Mouse (Mus musculus) v-Abl transformed pro-B cells (cell line): ENCODE measurements around the gene Gdpd5.

Experiments used
- in situ Hi-C, 2 experiments: fragments of 400-800 bp; cut with MboI; formaldehyde crosslinking; loops; one replicate each; pipeline ENCODE4 v1.15.1; 2025; ENCODE audit not compliant: unreplicated experiment in 2 of 2

The Gdpd5 gene

GRCm38 (mm10) chr7:99396994-99397659, 15.9 kb downstream of the Gdpd5 start:
- in situ Hi-C loops, result loop anchor here in 1 of 2 experiments (25.0 kb wide), 1 partner anchor 1910 kb away; the partner anchor contains the start of gene Ints4

- in situ Hi-C loops, result no loop called here
Observed at GRCm38 (mm10) chr7:99401373-99401772, 20.2 kb downstream of the Gdpd5 start.

GRCm38 (mm10) chr7:99402477-99402876, 21.3 kb downstream of the Gdpd5 start:
- in situ Hi-C loops, result no loop called here

- in situ Hi-C loops, result no loop called here
Observed at GRCm38 (mm10) chr7:99403254-99403653, 22.0 kb downstream of the Gdpd5 start.

- in situ Hi-C loops, result no loop called here
Observed at GRCm38 (mm10) chr7:99404031-99404735, 23.0 kb downstream of the Gdpd5 start.

GRCm38 (mm10) chr7:99405386-99406155, 24.4 kb downstream of the Gdpd5 start:
- in situ Hi-C loops, result no loop called here

GRCm38 (mm10) chr7:99407598-99407997, 26.4 kb downstream of the Gdpd5 start:
- in situ Hi-C loops, result no loop called here

- in situ Hi-C loops, result no loop called here
Observed at GRCm38 (mm10) chr7:99409441-99410222, 28.4 kb downstream of the Gdpd5 start.

DNA sequence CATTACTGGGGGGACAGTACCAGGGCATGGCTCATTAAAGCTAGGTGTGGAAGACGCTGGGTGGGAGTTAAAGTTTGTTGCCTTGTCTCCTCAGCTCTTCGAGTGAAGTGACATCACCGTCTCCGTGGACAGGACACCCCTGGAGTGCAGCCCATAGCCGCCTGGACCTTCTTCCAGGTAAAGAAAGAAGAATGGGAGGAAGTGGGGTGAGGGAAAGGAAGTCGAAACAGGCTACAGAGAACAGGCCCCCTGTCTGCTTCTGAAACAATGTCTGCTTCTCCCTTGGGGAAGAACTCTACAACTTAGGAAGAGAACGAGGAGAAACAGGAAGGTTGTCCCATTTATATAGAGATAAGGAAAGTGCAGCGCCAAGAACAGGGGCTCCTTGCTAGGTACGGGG, 29.1 kb downstream of the Gdpd5 start:
- in situ Hi-C loops, result no loop called here

- in situ Hi-C loops, result no loop called here
Observed at GRCm38 (mm10) chr7:99411047-99411779, 30.0 kb downstream of the Gdpd5 start.

DNA sequence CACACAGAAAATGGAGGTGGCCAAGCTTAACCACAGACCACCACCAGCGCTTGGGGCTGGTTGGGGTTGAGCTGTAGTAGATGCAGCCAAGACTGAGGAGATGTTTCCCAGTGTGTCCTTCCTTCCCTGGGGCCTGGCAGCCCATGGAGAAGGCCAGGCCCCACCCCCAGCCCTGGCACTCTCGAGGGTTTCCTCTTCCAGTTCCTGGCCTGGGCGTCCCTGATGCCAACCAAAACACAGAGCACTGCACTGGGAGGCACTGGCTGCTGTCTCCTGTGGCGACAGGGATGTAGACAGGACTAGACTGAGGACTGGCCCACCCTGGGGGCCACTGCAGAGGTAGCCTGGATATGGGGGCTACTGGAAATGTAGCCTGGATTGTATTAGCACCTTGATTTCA, 33.8 kb downstream of the Gdpd5 start:
- in situ Hi-C loops, result no loop called here

DNA sequence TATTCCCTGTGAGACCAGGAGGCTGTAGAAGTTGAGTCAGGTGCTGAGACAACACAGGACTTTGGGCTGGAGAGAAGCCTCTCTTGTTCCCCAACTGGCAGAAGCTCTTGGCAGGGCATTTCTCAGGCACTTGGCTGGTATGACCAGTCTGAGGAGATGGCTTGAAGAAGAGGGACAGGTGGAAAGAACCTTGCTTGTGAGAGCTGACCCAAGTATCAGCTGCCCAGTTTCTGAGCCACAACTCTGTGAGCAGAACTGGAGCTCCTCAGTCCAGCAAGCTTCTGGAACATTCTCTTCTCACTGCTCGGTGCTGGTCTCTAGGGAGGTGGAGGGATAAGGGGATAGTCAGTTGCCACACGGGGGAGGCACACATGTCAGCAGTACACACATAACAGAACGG, 38.1 kb downstream of the Gdpd5 start:
- in situ Hi-C loops, result no loop called here

DNA sequence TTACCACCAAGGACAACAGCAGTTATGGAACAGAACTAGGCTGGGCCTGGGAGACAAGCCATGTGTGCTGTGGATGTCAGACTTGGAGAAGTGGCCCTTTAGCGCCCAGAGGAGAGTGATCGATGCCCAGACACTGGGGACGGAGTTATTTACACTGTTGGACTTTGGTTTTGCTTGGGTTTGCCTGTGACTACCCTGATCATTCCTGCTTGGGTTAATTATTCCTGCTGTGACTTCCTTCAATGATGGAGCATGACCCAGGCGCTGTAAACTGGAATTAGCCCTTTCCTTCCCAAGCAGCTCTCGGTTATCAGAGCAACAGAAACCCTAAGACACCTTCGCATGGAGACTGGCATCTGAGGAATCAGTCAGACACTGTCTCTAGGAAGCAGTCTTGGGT, 39.8 kb downstream of the Gdpd5 start:
- in situ Hi-C loops, result no loop called here

DNA sequence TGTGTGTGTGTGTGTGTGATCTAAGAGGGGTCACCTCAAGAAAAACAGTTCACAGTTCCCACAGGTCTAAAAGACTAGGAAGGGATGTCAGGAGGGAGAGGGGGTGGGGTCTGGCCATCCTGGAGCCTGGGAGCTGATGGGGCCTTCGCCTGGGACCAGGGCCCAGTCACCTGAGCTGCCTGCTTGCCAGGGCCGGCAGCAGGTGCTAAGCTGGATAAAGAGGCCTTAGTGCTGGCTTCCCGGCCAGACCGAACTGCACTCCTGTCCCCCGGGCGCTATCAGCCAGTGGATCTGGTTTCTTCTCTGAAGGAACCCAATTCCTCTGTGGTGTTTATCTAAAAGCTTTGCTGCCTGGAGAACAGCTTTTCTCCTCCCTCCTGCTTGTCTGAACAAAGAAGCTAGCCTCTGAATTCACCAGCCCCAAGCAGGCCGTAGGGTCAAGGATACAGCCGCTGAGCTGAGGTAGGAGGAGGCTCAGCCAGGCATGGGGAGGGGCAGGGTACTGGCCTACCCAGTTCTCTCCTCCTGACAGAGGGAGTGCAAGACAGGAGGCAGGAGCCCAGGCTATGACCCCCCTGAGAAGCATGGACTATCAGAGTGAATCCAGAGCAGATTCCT, 43.4 kb downstream of the Gdpd5 start:
- in situ Hi-C loops, result no loop called here

DNA sequence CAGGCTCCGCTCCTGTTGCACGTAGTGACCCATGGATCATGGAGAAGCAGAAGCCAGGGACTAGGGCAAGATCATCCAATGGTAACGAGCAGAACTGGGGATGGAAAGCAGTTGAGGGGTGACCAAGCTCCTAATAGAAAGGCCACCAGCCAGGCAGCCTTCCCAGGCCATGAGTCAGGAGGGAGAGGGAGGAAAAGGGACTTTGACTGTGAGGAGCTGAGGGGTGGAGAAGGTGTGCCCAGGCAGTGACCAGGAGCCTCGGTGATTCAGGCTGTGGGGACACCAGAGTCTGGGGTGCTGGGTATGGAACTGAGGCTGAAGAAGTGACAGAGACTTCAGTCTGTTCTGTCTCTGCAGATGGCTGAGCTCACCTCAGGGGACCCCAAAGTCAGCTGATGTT, 44.5 kb downstream of the Gdpd5 start:
- in situ Hi-C loops, result no loop called here

DNA sequence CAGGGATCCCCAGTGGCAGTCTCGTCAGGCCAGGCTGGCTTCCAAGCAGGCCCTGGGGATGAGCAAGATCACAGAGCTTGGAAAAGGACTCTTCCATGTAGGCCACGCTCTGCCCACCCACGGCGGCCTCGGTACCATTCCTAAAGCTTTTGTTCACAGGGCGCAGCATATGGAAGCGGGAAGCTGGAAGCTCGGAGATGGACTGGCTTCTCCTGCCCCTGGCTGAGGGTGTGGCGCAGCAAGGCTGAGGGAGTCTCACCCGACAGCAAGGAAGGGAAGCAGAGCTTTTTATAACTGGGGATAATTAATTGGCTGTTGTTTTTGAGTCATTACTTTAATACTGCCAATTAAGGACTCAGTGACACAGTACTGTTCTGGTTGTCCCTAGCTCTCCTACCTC, 45.8 kb downstream of the Gdpd5 start:
- in situ Hi-C loops, result no loop called here

- in situ Hi-C loops, result no loop called here
Observed at GRCm38 (mm10) chr7:99427987-99428386, 46.8 kb downstream of the Gdpd5 start.

DNA sequence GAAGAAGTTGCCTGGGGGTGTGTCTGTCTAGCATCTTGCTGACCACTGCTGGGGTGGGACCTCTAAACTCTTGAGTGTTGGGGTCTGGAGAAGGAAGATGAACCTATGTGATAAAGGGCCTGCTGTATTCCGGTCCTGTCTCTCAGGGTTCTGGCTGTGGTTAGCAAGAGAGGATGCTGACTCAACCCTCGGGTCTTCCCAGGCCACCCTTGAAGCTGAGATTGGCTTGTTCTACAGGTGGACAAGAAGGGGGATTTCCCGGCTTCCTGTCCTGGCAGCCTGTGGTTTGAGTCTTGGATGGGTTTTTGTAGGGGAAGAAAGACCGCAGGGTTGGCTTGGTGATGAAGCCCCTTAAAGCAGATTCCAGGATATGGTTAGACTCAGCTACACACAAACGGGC, 47.6 kb downstream of the Gdpd5 start:
- in situ Hi-C loops, result no loop called here

DNA sequence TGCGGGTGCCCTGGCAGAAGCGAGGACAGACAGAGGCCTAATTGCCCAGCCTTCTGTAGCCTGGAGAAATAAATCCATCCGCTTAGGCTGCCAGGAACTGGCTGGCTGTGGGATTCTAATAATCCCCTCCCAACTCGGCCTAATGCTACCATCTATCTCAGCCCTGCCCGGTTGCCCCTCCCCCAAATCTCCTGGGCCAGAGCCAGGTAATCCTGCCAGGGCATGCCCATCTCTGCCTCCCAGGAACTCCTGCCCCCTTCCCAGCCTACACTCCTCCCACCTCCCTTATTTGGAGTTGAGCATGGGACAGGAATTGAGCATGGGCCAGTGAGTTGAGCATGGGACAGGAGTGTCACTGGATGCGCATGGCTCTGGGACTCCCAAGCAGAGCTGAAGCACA, 48.6 kb downstream of the Gdpd5 start:
- in situ Hi-C loops, result no loop called here

- in situ Hi-C loops, result no loop called here
Observed at GRCm38 (mm10) chr7:99430246-99430645, 49.0 kb downstream of the Gdpd5 start.
